Mouse (Mus musculus) embryonic facial prominence, embryonic 14.5 days (tissue): ENCODE measurements around the gene Pabpc1l. TPM values are rescaled to one million over a fixed set of nuclear protein-coding genes. Genes with fewer than 3 reads are reported as not detected.

Experiments
- ATAC-seq: fragments of 200-750 bp; cut with Nextera tagmentation; 2 replicates; pipeline ENCODE4 v1.8.0; 2017; ENCODE audit warnings: low read depth, moderate number of reproducible peaks, moderate TSS enrichment
- DNase-seq: peaks from one replicate; pipeline ENCODE4 v3.0.0-alpha.2; 2015; ENCODE audit warnings: low spot score
- H3K27ac ChIP-seq: fragments of 300-500 bp; sonication (generic); replicated peaks from 2 replicates; pipeline ENCODE4 v1.5.1; 2014; ENCODE audit warnings: low read depth, mild to moderate bottlenecking, low read length, moderate library complexity
- H3K27me3 ChIP-seq: fragments of 300-500 bp; sonication (generic); replicated peaks from 2 replicates; pipeline ENCODE4 v1.6.1; 2014; ENCODE audit warnings: low read length; ENCODE audit not compliant: control insufficient read depth, insufficient read depth
- H3K36me3 ChIP-seq: fragments of 300-500 bp; sonication (generic); 2 replicates; pipeline ENCODE4 v1.6.1; 2014; ENCODE audit warnings: low read length, mixed read lengths; ENCODE audit not compliant: control insufficient read depth, insufficient read depth
- H3K4me1 ChIP-seq: fragments of 300-500 bp; sonication (generic); 2 replicates; pipeline ENCODE4 v1.6.1; 2014; ENCODE audit warnings: antibody characterized with exemption, low read length; ENCODE audit not compliant: control insufficient read depth, insufficient read depth
- H3K4me2 ChIP-seq: fragments of 300-500 bp; sonication (generic); 2 replicates; pipeline ENCODE4 v1.6.1; 2014; ENCODE audit warnings: low read depth, mild to moderate bottlenecking, low read length, moderate library complexity, mixed read lengths
- H3K4me3 ChIP-seq: fragments of 300-500 bp; sonication (generic); 2 replicates; pipeline ENCODE4 v1.5.1; 2014; ENCODE audit warnings: low read depth, mild to moderate bottlenecking, low read length
- H3K9ac ChIP-seq: fragments of 300-500 bp; sonication (generic); 2 replicates; pipeline ENCODE4 v1.6.1; 2014; ENCODE audit warnings: low read depth, mild to moderate bottlenecking, low read length, moderate library complexity, mixed read lengths
- H3K9me3 ChIP-seq: fragments of 300-500 bp; sonication (generic); 2 replicates; pipeline ENCODE4 v1.6.1; 2016; ENCODE audit warnings: low read length; ENCODE audit not compliant: control insufficient read depth
- WGBS: fragments of 180-500 bp; shearing (Covaris S2); extraction: QIAGEN DNeasy Blood & Tissue Kit; methylation state at CpG from one replicate; pipeline ENCODE4 v1.1.7; 2014; 5-methylcytosine and 5-hydroxymethylcytosine counted together
- polyA plus RNA-seq: library from polyadenylated mRNA; unstranded; fragments of >200 nt; fragmentation: Nextera tagmentation; extraction: Ambion mirVana; gene quantifications from 2 replicates; pipeline ENCODE4 v1.2.1, GENCODE M21; 2014

The Pabpc1l gene
- polyA plus RNA-seq, 1 experiment from 2014 or later = 2.8 TPM

DNA sequence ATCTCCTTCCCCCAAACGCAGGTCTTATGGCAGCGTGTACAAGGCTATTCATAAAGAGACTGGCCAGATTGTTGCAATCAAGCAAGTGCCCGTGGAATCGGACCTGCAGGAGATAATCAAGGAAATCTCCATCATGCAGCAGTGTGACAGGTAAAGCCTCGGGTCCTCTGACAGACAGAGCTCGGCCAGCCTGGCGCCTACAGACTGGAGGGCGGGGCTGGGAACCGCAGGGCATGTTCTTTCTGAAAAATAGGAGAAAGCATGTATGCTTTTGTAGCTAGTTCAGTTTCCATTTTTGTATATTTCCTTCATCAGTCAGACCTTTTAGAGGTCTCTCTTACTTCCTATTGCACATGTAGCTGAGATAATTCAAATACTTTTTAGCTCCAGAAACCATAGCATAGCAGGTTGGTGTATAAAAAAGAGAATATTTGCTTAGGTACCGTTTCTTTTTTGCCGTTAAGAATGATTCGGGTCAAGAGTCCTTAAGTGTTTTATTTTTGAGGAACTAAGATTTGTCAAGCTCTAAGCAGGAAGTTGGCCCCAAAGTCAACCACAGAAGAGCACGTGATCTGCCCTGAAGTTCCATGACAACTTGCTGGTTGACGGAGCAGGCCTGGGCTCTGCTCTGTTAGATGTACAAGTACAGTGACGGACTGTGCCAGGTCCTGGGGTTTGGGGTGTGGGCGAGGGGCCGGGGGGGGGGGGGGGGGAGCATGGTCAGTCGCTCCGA is 58.5 kb downstream of the Pabpc1l start:
- Histone ChIP-seq H3K27ac (no peak overlapping the region), H3K27me3 (no peaks in the 10 kb centered on the region), H3K4me1 (no peaks in the 10 kb centered on the region), H3K9ac (no peak overlapping the region), H3K4me2 (no peak overlapping the region), H3K36me3 (peaks cover 88% of the 10 kb centered on the region), H3K9me3 (no peaks in the 10 kb centered on the region), H3K4me3 (no peak overlapping the region)
- DNase-seq = no peak
- ATAC-seq = no peak
- WGBS = 86% methylated on average over 16 of the region's 19 CpGs

DNA sequence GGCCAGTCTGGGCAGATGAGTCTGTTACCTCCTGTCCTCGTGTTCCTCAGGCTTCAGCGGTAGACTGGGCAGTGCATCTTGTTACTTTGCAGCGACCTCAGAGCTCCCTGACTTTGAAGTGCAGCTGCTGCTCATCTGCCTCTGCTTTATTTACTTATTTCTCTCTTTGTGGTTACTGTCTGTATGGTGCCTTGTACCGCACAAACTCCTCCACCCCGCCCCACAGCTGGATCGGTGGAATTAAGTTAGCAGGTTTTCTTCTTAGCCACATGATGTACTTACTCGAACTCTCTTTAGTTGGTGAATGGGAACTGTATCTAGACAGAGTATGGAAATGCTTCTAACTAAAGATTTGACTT is 59.1 kb downstream of the Pabpc1l start:
- ATAC-seq (no peak), DNase-seq (no peak)
- H3K9me3 ChIP-seq = no peaks in the 10 kb centered on the region
- H3K4me3 ChIP-seq = no peak overlapping the region
- H3K4me1 ChIP-seq = no peaks in the 10 kb centered on the region
- peaks cover 93% of the 10 kb centered on the region for H3K36me3 ChIP-seq
- no peak overlapping the region for H3K9ac ChIP-seq
- WGBS = 74% methylated on average over 5 of the region's 7 CpGs
- no peak overlapping the region for H3K27ac ChIP-seq
- H3K27me3 ChIP-seq = no peaks in the 10 kb centered on the region
- no peak overlapping the region for H3K4me2 ChIP-seq

DNA sequence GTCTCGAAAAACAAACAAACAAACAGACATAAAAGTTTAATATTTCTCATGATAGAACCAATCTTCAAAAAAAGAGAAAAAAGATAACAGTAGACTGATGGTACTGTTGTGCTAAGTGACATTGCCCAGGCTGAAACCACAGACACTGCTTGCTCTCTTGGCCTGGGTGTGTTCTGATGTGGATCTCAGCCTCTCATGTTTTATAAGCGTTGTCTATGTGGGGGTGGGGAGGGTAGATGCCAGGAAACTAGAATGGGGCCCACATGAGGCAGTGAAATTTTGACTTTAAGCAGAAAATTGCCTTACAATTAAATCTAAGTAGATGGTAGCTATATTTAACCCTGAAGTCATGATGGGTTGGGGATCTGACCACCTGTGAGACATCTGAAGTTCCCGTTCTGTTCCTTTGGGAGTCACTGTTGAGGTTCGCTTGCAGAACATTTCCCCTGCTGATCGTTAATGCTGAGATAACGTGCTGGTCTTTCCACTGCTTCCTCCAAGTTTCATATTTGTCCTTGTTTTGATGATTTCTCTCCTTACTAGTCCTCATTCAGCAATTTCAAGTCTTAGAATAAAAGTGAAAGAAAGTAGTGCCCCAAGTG is 62.3 kb downstream of the Pabpc1l start:
- ATAC-seq (no peak), DNase-seq (no peak)
- Histone ChIP-seq H3K4me3 (no peak overlapping the region), H3K27ac (no peak overlapping the region), H3K4me2 (no peak overlapping the region), H3K27me3 (no peaks in the 10 kb centered on the region), H3K4me1 (no peaks in the 10 kb centered on the region), H3K9ac (no peak overlapping the region), H3K36me3 (peaks cover 86% of the 10 kb centered on the region), H3K9me3 (no peaks in the 10 kb centered on the region)
- 88% methylated on average over 6 of the region's 6 CpGs for WGBS

DNA sequence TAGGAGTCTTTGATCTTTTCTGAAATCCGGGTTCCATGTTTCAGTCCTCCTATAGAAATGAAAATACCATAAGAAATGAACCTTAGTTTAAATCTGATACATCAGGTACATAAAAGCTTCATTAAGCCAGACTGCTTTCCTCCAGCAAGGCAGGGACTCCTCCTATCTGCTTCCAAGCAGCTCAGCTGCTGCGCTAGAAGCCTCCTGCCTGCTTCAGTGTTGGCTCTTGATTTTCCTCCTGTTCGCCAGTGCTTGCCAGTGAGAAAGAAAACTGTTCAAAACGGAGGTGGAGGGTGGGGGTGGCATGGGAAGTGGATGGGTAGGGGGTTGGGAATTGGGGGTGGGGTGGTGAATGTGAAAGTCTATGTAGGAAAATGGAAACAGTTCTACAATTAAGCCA is 64.3 kb downstream of the Pabpc1l start:
- ATAC-seq (no peak), DNase-seq (no peak)
- peaks cover 67% of the 10 kb centered on the region for H3K36me3 ChIP-seq
- no peak overlapping the region for H3K27ac ChIP-seq
- no peaks in the 10 kb centered on the region for H3K4me1 ChIP-seq
- 87% methylated on average over 4 of the region's 4 CpGs for WGBS
- no peak overlapping the region for H3K9ac ChIP-seq
- no peaks in the 10 kb centered on the region for H3K27me3 ChIP-seq
- no peaks in the 10 kb centered on the region for H3K9me3 ChIP-seq
- no peak overlapping the region for H3K4me3 ChIP-seq
- H3K4me2 ChIP-seq = no peak overlapping the region

DNA sequence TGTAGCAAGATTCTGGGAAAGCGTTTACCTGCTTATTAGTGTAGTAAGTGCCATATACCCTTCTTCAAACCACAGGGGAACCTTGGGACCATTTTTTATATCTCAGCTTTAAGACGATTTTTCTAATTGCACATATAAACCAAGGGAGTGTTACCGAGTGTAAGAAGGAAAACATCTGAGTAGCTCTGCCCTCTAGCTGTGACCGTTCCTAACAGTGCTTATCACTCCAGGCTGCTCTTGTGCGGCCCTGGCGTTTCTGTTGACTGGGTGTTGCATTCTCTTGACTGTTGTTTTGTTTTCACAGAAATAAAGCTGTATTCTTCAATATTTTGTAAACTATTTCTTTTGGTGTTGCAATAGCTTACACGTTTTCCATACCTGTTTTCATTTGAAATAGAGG is 68.9 kb downstream of the Pabpc1l start:
- ATAC-seq (no peak), DNase-seq (no peak)
- H3K4me2 ChIP-seq = no peak overlapping the region
- H3K27me3 ChIP-seq = no peaks in the 10 kb centered on the region
- H3K9me3 ChIP-seq = no peaks in the 10 kb centered on the region
- H3K27ac ChIP-seq = no peak overlapping the region
- H3K9ac ChIP-seq = no peak overlapping the region
- 79% methylated on average over 7 of the region's 7 CpGs for WGBS
- no peak overlapping the region for H3K4me3 ChIP-seq
- H3K4me1 ChIP-seq = no peaks in the 10 kb centered on the region
- peaks cover 44% of the 10 kb centered on the region for H3K36me3 ChIP-seq

DNA sequence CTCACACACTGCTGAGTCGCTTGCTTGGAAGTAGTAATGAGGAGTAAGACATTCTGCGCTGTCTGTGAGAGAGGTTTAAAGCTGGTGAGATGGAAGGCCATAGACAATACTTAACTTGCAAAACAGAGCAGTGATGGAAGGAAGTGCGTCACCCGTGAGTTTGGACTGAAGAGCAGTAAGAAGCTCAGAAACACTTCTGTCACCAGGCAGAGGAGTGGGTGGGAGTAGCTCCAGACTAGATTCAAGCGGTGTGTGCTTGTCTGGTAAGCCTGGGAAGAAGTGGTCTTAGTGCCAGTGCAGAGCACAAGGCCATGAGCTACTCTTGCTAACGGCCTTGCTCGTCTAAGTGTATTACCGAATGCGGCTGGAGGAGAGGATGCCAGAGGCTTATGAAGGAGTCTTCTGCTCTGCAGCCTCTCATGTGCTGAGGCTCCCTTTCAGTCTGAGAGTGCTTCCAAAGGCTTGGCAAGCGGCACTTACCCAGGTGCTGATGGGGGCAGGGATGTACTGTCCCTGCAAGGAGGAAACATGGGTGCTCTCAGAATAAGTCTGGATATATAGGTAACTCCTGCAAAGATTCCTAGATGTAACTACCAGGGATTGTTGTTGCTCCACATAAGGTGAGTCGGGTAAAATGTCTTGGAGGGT is 73.5 kb downstream of the Pabpc1l start:
- Histone ChIP-seq H3K27ac (no peak overlapping the region), H3K9ac (no peak overlapping the region), H3K27me3 (no peaks in the 10 kb centered on the region), H3K9me3 (no peaks in the 10 kb centered on the region), H3K4me1 (no peaks in the 10 kb centered on the region), H3K36me3 (peaks cover 45% of the 10 kb centered on the region), H3K4me2 (no peak overlapping the region), H3K4me3 (no peak overlapping the region)
- 93% methylated on average over 11 of the region's 11 CpGs for WGBS
- ATAC-seq (no peak), DNase-seq (no peak)

Other genes starting within 250 kb of the Pabpc1l start
- 1.0 and 3.0 TPM in 2 replicates for gene Ccn5, start 204.6 kb upstream of the Pabpc1l start, polyA plus RNA-seq
- not detected in 2 replicates for gene Kcnk15, start 171.8 kb upstream of the Pabpc1l start, polyA plus RNA-seq
- 0.32 and 0.35 TPM in 2 replicates for gene Rims4, start 106.8 kb upstream of the Pabpc1l start, polyA plus RNA-seq
- gene Ywhab, start 30.5 kb upstream of the Pabpc1l start, polyA plus RNA-seq = 276 and 293 TPM in 2 replicates
- 22.3 and 24.4 TPM in 2 replicates for gene Stk4, start 44.9 kb downstream of the Pabpc1l start, polyA plus RNA-seq
- gene Tomm34, start 45.7 kb downstream of the Pabpc1l start, polyA plus RNA-seq = 53.4 and 55.8 TPM in 2 replicates
- 0.85 and 1.2 TPM in 2 replicates for gene Kcns1, start 145.7 kb downstream of the Pabpc1l start, polyA plus RNA-seq
- gene Wfdc5, start 157.3 kb downstream of the Pabpc1l start, polyA plus RNA-seq = 0.48 and 0.96 TPM in 2 replicates
- 0.28 TPM in 1 of 2 replicates, not detected in the other for gene Wfdc12, start 165.2 kb downstream of the Pabpc1l start, polyA plus RNA-seq
- not detected in 2 replicates for gene Wfdc15a, start 174.7 kb downstream of the Pabpc1l start, polyA plus RNA-seq
- 0.39 TPM in 1 of 2 replicates, not detected in the other for gene Wfdc15b, start 196.2 kb downstream of the Pabpc1l start, polyA plus RNA-seq
- gene Svs2, start 213.0 kb downstream of the Pabpc1l start, polyA plus RNA-seq = not detected in 2 replicates
- gene Svs3b, start 231.2 kb downstream of the Pabpc1l start, polyA plus RNA-seq = not detected in 2 replicates